Mouse (Mus musculus): ENCODE measurements around the gene Runx3. TPM values are rescaled to one million over a fixed set of nuclear protein-coding genes. Genes with fewer than 3 reads are reported as not detected.

Gene Runx3
- polyA plus RNA-seq, 1 experiment from 2014 or later = 0.54 TPM

GRCm38 (mm10) chr4:135083089-135083488 is 37.4 kb upstream of the Runx3 start:
- H3K27ac ChIP-seq (ENCODE audit: low read length) = no peak overlapping the region
- no peaks in the 10 kb centered on the region for H3K9me3 ChIP-seq (replicated peaks; ENCODE audit: control insufficient read depth, low read length)
- no peak for ATAC-seq (ENCODE audit: insufficient read depth, low FRiP score)
- 72% methylated on average over 6 of the region's 6 CpGs for WGBS
- H3K4me1 ChIP-seq (ENCODE audit: control insufficient read depth, insufficient read depth, low read length) = peaks cover 7% of the 10 kb centered on the region; the same call in 1 of the 2 replicates
- H3K4me3 ChIP-seq (replicated peaks; ENCODE audit: low read length) = no peak overlapping the region
- no peaks in the 10 kb centered on the region for H3K27me3 ChIP-seq (ENCODE audit: control insufficient read depth, insufficient read depth, low read length)
- H3K36me3 ChIP-seq (ENCODE audit: control insufficient read depth, insufficient read depth, low read length) = no peaks in the 10 kb centered on the region
- no peak overlapping the region for H3K4me2 ChIP-seq (ENCODE audit: low read depth, low read length)
- H3K9ac ChIP-seq (ENCODE audit: low read length) = no peak overlapping the region

GRCm38 (mm10) chr4:135085077-135085853 is 35.2 kb upstream of the Runx3 start:
- Histone ChIP-seq H3K4me2 (ENCODE audit: low read depth, low read length) (no peak overlapping the region), H3K4me1 (ENCODE audit: control insufficient read depth, insufficient read depth, low read length) (no peaks in the 10 kb centered on the region), H3K27me3 (ENCODE audit: control insufficient read depth, insufficient read depth, low read length) (no peaks in the 10 kb centered on the region), H3K4me3 (replicated peaks; ENCODE audit: low read length) (no peak overlapping the region), H3K9ac (ENCODE audit: low read length) (no peak overlapping the region), H3K27ac (ENCODE audit: low read length) (no peak overlapping the region), H3K36me3 (ENCODE audit: control insufficient read depth, insufficient read depth, low read length) (no peaks in the 10 kb centered on the region), H3K9me3 (replicated peaks; ENCODE audit: control insufficient read depth, low read length) (no peaks in the 10 kb centered on the region)
- no peak for ATAC-seq (ENCODE audit: insufficient read depth, low FRiP score)
- WGBS = 71% methylated on average over 13 of the region's 13 CpGs

- H3K9ac ChIP-seq (ENCODE audit: low read length) = no peak overlapping the region
- ATAC-seq (ENCODE audit: insufficient read depth, low FRiP score) = no peak; the same call in 1 of the 2 replicates
- H3K4me1 ChIP-seq (ENCODE audit: control insufficient read depth, insufficient read depth, low read length) = no peaks in the 10 kb centered on the region
- H3K27me3 ChIP-seq (ENCODE audit: control insufficient read depth, insufficient read depth, low read length) = no peaks in the 10 kb centered on the region
- 70% methylated on average over 13 of the region's 13 CpGs for WGBS
- no peaks in the 10 kb centered on the region for H3K9me3 ChIP-seq (replicated peaks; ENCODE audit: control insufficient read depth, low read length)
- H3K36me3 ChIP-seq (ENCODE audit: control insufficient read depth, insufficient read depth, low read length) = no peaks in the 10 kb centered on the region
- H3K27ac ChIP-seq (ENCODE audit: low read length) = no peak overlapping the region
- no peak overlapping the region for H3K4me3 ChIP-seq (replicated peaks; ENCODE audit: low read length)
- H3K4me2 ChIP-seq (ENCODE audit: low read depth, low read length) = no peak overlapping the region
These were observed 29.8 kb upstream of the Runx3 start for GRCm38 (mm10) chr4:135090613-135091012.

GRCm38 (mm10) chr4:135092871-135093270 is 27.6 kb upstream of the Runx3 start:
- Histone ChIP-seq H3K4me3 (replicated peaks; ENCODE audit: low read length) (no peak overlapping the region), H3K9me3 (replicated peaks; ENCODE audit: control insufficient read depth, low read length) (no peaks in the 10 kb centered on the region), H3K36me3 (ENCODE audit: control insufficient read depth, insufficient read depth, low read length) (no peaks in the 10 kb centered on the region), H3K27ac (ENCODE audit: low read length) (no peak overlapping the region), H3K27me3 (ENCODE audit: control insufficient read depth, insufficient read depth, low read length) (no peaks in the 10 kb centered on the region), H3K9ac (ENCODE audit: low read length) (no peak overlapping the region), H3K4me2 (ENCODE audit: low read depth, low read length) (no peak overlapping the region), H3K4me1 (ENCODE audit: control insufficient read depth, insufficient read depth, low read length) (no peaks in the 10 kb centered on the region)
- WGBS = 25% methylated on average over 3 of the region's 3 CpGs
- ATAC-seq (ENCODE audit: insufficient read depth, low FRiP score) = no peak

GRCm38 (mm10) chr4:135095693-135096092 is 24.8 kb upstream of the Runx3 start:
- Histone ChIP-seq H3K4me1 (ENCODE audit: control insufficient read depth, insufficient read depth, low read length) (no peaks in the 10 kb centered on the region), H3K4me2 (ENCODE audit: low read depth, low read length) (no peak overlapping the region), H3K9me3 (replicated peaks; ENCODE audit: control insufficient read depth, low read length) (no peaks in the 10 kb centered on the region), H3K27ac (ENCODE audit: low read length) (no peak overlapping the region), H3K36me3 (ENCODE audit: control insufficient read depth, insufficient read depth, low read length) (no peaks in the 10 kb centered on the region), H3K27me3 (ENCODE audit: control insufficient read depth, insufficient read depth, low read length) (no peaks in the 10 kb centered on the region), H3K4me3 (replicated peaks; ENCODE audit: low read length) (no peak overlapping the region), H3K9ac (ENCODE audit: low read length) (no peak overlapping the region)
- no peak for ATAC-seq (ENCODE audit: insufficient read depth, low FRiP score)
- 76% methylated on average over 8 of the region's 8 CpGs for WGBS

- Histone ChIP-seq H3K27ac (ENCODE audit: low read length) (no peak overlapping the region), H3K4me3 (replicated peaks; ENCODE audit: low read length) (no peak overlapping the region), H3K27me3 (ENCODE audit: control insufficient read depth, insufficient read depth, low read length) (0 out of 2 replicates have a peak, but pooled peaks cover 2% of the 10 kb centered on the region), H3K4me1 (ENCODE audit: control insufficient read depth, insufficient read depth, low read length) (no peaks in the 10 kb centered on the region), H3K4me2 (ENCODE audit: low read depth, low read length) (no peak overlapping the region), H3K36me3 (ENCODE audit: control insufficient read depth, insufficient read depth, low read length) (no peaks in the 10 kb centered on the region), H3K9me3 (replicated peaks; ENCODE audit: control insufficient read depth, low read length) (no peaks in the 10 kb centered on the region), H3K9ac (ENCODE audit: low read length) (no peak overlapping the region)
- ATAC-seq (ENCODE audit: insufficient read depth, low FRiP score) = no peak
- WGBS = 87% methylated on average over 17 of the region's 17 CpGs
These were observed 22.3 kb upstream of the Runx3 start for GRCm38 (mm10) chr4:135097910-135098891.

- H3K27ac ChIP-seq (ENCODE audit: low read length) = no peak overlapping the region
- H3K4me2 ChIP-seq (ENCODE audit: low read depth, low read length) = no peak overlapping the region
- WGBS = 60% methylated on average over 13 of the region's 13 CpGs
- H3K27me3 ChIP-seq (ENCODE audit: control insufficient read depth, insufficient read depth, low read length) = 0 out of 2 replicates have a peak, but pooled peaks cover 2% of the 10 kb centered on the region
- H3K36me3 ChIP-seq (ENCODE audit: control insufficient read depth, insufficient read depth, low read length) = no peaks in the 10 kb centered on the region
- H3K4me3 ChIP-seq (replicated peaks; ENCODE audit: low read length) = no peak overlapping the region
- ATAC-seq (ENCODE audit: insufficient read depth, low FRiP score) = no peak
- H3K9ac ChIP-seq (ENCODE audit: low read length) = no peak overlapping the region
- H3K4me1 ChIP-seq (ENCODE audit: control insufficient read depth, insufficient read depth, low read length) = no peaks in the 10 kb centered on the region
- H3K9me3 ChIP-seq (replicated peaks; ENCODE audit: control insufficient read depth, low read length) = no peaks in the 10 kb centered on the region
These were observed 18.3 kb upstream of the Runx3 start for GRCm38 (mm10) chr4:135102019-135102740.

GRCm38 (mm10) chr4:135102761-135103160 is 17.7 kb upstream of the Runx3 start:
- no peaks in the 10 kb centered on the region for H3K4me1 ChIP-seq (ENCODE audit: control insufficient read depth, insufficient read depth, low read length)
- H3K9ac ChIP-seq (ENCODE audit: low read length) = no peak overlapping the region
- WGBS = 21% methylated on average over 4 of the region's 4 CpGs
- H3K27ac ChIP-seq (ENCODE audit: low read length) = no peak overlapping the region
- H3K9me3 ChIP-seq (replicated peaks; ENCODE audit: control insufficient read depth, low read length) = no peaks in the 10 kb centered on the region
- no peak overlapping the region for H3K4me2 ChIP-seq (ENCODE audit: low read depth, low read length)
- H3K36me3 ChIP-seq (ENCODE audit: control insufficient read depth, insufficient read depth, low read length) = no peaks in the 10 kb centered on the region
- no peak overlapping the region for H3K4me3 ChIP-seq (replicated peaks; ENCODE audit: low read length)
- H3K27me3 ChIP-seq (ENCODE audit: control insufficient read depth, insufficient read depth, low read length) = 0 out of 2 replicates have a peak, but pooled peaks cover 2% of the 10 kb centered on the region
- no peak for ATAC-seq (ENCODE audit: insufficient read depth, low FRiP score)

All from stomach, embryonic 16.5 days (tissue).